Mouse (Mus musculus): ENCODE measurements around the gene Prpf40a. TPM values are rescaled to one million over a fixed set of nuclear protein-coding genes. Genes with fewer than 3 reads are reported as not detected.

The Prpf40a gene
- total and polyA plus RNA-seq, 3 experiments, result 81.5 to 154 (median 91.6) TPM

DNA sequence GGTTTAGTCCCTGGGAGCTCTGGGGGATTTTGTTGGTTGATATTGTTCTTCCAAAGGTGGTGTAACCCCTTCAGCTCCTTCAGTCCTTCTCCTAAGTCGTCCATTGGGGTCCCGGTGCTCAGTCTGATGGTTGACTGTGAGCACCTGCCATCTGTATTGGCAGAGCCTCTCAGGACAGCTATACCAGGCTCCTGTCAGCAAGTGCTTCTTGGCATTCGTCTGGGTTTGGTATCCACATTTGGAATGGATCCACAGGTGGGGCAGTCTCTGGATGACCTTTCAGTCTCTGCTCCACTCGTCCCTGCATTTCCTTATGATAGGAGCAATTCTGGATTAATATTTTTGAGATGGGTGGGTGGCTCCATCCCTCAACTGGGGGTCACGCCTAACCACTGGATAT is 31.2 kb upstream of the Prpf40a start:
- dilution Hi-C loops (cut with MboI; ENCODE audit: extremely low pct_ligation_motif_present, extremely low pct_unique_long_range_greater_than_20kb, low sequenced_read_pairs) (no loop called here), in situ Hi-C loops (cut with MboI; ENCODE audit: low pct_ligation_motif_present, low pct_unique_long_range_greater_than_20kb, low sequenced_read_pairs) (no loop called here)
- TF ChIP-seq USF2 (conservative IDR thresholded peaks at IDR 0.05; ENCODE audit: low read depth, low read length) (no peak), E2F4 (IDR thresholded peaks at IDR 0.05; ENCODE audit: insufficient replicate concordance, low read depth, low read length) (no peak), ELF1 (IDR thresholded peaks at IDR 0.05; ENCODE audit: low read depth, low read length) (no peak)
- Histone ChIP-seq H3K4me2 (ENCODE audit: insufficient read depth, low read depth, poor library complexity, severe bottlenecking) (no peak overlapping the region), H3K9me3 (replicated peaks; ENCODE audit: low read length) (no peaks in the 10 kb centered on the region), H3K27ac (ENCODE audit: insufficient read depth, low read depth) (no peak overlapping the region), H3K4me3 (replicated peaks in 1 of 3; ENCODE audit: low read depth in 2 of 3, low read length in 2 of 3, poor library complexity in 1 of 3) (no peak overlapping the region), H3K79me2 (replicated peaks; ENCODE audit: control insufficient read depth, extremely low read depth, insufficient read depth, poor library complexity, severe bottlenecking) (no peaks in the 10 kb centered on the region), H3K4me1 (ENCODE audit: control insufficient read depth in 1 of 2, insufficient read depth in 2 of 2) (no peaks in the 10 kb centered on the region), H3K9ac (ENCODE audit: insufficient read depth, low read depth) (no peak overlapping the region), H3K36me3 (replicated peaks in 1 of 2; ENCODE audit: control insufficient read depth in 1 of 2, insufficient read depth in 1 of 2, low read length in 1 of 2) (peaks cover 6 to 37% of the 10 kb centered on the region in 2 experiments), H3K27me3 (replicated peaks) (no peaks in the 10 kb centered on the region)
- no peak for DNase-seq (ENCODE audit: extremely low read depth)

DNA sequence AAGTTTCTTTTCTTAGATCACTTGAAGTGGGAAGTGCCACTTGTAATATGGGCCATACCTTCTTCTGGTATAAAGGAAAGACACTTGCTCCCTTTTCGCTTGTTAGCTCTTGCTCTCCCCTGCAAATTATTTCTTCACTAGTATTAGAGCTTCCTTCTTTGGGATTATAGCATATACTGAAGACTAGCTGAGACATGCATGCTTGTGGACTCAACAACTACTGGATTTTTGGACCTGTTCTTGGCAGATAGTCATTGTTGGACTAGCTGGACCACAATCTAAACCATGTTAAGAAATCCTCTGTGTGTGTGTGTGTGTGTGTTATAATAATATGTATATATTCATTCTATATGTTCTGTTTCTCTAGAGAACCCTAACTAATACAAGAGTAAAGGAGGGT is 22.4 kb upstream of the Prpf40a start:
- H3K36me3 ChIP-seq (replicated peaks in 1 of 2; ENCODE audit: control insufficient read depth in 1 of 2, insufficient read depth in 1 of 2, low read length in 1 of 2), result peaks cover 33 to 71% of the 10 kb centered on the region in 2 experiments
- dilution Hi-C loops (cut with MboI; ENCODE audit: extremely low pct_ligation_motif_present, extremely low pct_unique_long_range_greater_than_20kb, low sequenced_read_pairs), result no loop called here
- no peak for TF ChIP-seq CHD1 (IDR thresholded peaks at IDR 0.05; ENCODE audit: low read depth, low read length)
- TF ChIP-seq ELF1 (IDR thresholded peaks at IDR 0.05; ENCODE audit: low read depth, low read length), result no peak
- no peak for TF ChIP-seq E2F4 (IDR thresholded peaks at IDR 0.05; ENCODE audit: insufficient replicate concordance, low read depth, low read length)
- TF ChIP-seq CTCF (conservative IDR thresholded peaks at IDR 0.05 in 1 of 2, IDR thresholded peaks at IDR 0.05 in 1 of 2; ENCODE audit: low read depth in 2 of 2, low read length in 2 of 2), result no peak
- TF ChIP-seq IRF4 (IDR thresholded peaks at IDR 0.05; ENCODE audit: low read depth, low read length), result no peak
- no peak for TF ChIP-seq USF1 (IDR thresholded peaks at IDR 0.05; ENCODE audit: low read depth, low read length)
- TF ChIP-seq UBTF (IDR thresholded peaks at IDR 0.05; ENCODE audit: low read depth, low read length), result no peak
- no peak for TF ChIP-seq RCOR1 (conservative IDR thresholded peaks at IDR 0.05; ENCODE audit: low read depth, low read length)
- TF ChIP-seq MAX (IDR thresholded peaks at IDR 0.05; ENCODE audit: low read length), result no peak
- no peak for TF ChIP-seq MAZ (IDR thresholded peaks at IDR 0.05; ENCODE audit: low read depth, low read length)
- no peak for TF ChIP-seq CHD2 (IDR thresholded peaks at IDR 0.05; ENCODE audit: low read length)
- no peak for TF ChIP-seq USF2 (conservative IDR thresholded peaks at IDR 0.05; ENCODE audit: low read depth, low read length)
- TF ChIP-seq JUND (conservative IDR thresholded peaks at IDR 0.05; ENCODE audit: low read depth, low read length), result no peak
- TF ChIP-seq MXI1 (IDR thresholded peaks at IDR 0.05; ENCODE audit: low read depth, low read length), result no peak
- no peak for TF ChIP-seq ZKSCAN1 (IDR thresholded peaks at IDR 0.05; ENCODE audit: borderline replicate concordance, low read depth, low read length)

More for the DNA sequence above, 22.4 kb upstream of the Prpf40a start:
- Histone ChIP-seq H3K79me2 (replicated peaks; ENCODE audit: control insufficient read depth, extremely low read depth, insufficient read depth, poor library complexity, severe bottlenecking) (no peaks in the 10 kb centered on the region), H3K9ac (ENCODE audit: insufficient read depth, low read depth) (no peak overlapping the region), H3K9me3 (replicated peaks; ENCODE audit: low read length) (no peaks in the 10 kb centered on the region), H3K4me1 (ENCODE audit: control insufficient read depth in 1 of 2, insufficient read depth in 2 of 2) (no peaks in the 10 kb centered on the region), H3K27ac (ENCODE audit: insufficient read depth, low read depth) (no peak overlapping the region), H3K4me2 (ENCODE audit: insufficient read depth, low read depth, poor library complexity, severe bottlenecking) (no peak overlapping the region), H3K4me3 (replicated peaks in 1 of 3; ENCODE audit: low read depth in 2 of 3, low read length in 2 of 3, poor library complexity in 1 of 3) (no peak overlapping the region), H3K27me3 (replicated peaks) (no peaks in the 10 kb centered on the region)
- no peak for DNase-seq (ENCODE audit: extremely low read depth)
- in situ Hi-C loops (cut with MboI; ENCODE audit: low pct_ligation_motif_present, low pct_unique_long_range_greater_than_20kb, low sequenced_read_pairs), result no loop called here
